22 mouse cellular contexts compared by ENCODE assay signal in the genomic region with DNA sequence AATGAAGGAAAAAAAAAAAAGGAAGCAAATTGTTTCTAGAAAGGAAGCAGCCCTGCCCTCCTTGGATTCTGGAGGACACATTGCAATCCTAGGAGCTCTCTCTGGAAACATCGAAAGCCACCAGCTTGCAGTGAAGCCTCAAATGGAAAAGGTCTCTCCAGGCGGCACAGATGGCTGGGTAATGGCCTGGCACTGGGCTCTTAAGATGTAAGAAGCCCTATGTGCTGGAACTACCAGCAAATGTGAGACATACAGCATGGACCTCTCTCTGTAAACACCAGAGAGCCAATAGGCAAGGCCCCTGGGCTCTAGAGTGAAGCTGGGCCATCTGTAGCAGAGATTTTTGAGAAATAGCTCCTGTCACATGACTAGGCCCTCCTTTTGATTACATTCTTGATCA. TPM values are rescaled to one million over a fixed set of nuclear protein-coding genes. Genes with fewer than 3 reads are reported as not detected.
DNase-seq lines count a peak whose midpoint lies in the region; ATAC-seq lines count a peak whose summit lies in the region.
"Had no signal": no experiment of that assay in that cellular context is flagged by ENCODE, and none has a peak within 500 bp of the region (broad histone marks: within the 10 kb centered on the region; RNA-seq: fewer than 3 reads in every experiment).

No protein-coding gene starts in this region.

- peaks cover 73% of the 10 kb centered on the region for H3K36me3 ChIP-seq in limb, embryonic 10.5 days

- H3K9me3 ChIP-seq in limb, embryonic 10.5 days (replicated peaks) = no peaks in the 10 kb centered on the region
- H3K9me3 ChIP-seq: embryonic facial prominence, embryonic 15.5 days; forebrain, embryonic 15.5 days; heart, embryonic 10.5 days had no signal

- DNase-seq in cerebellum, adult 11 months = peak; percentile 36
- peak; percentile 52 to 70 for DNase-seq in cerebellum, adult 18-20 months
- peak; percentile 74 for DNase-seq in cerebellum, adult 9-11 months
- DNase-seq in cerebellum, postnatal 36 days = peak; percentile 54
- DNase-seq in kidney, postnatal 10 days = no peak
- no peak for DNase-seq in limb, embryonic 10.5 days (ENCODE audit: low spot score)
- DNase-seq: adrenal gland, adult 2 months; adrenal gland, postnatal 25 days; embryo, embryonic 11 days; gastrocnemius, postnatal 36 days; heart, adult 18-20 months; heart, postnatal 10 days; heart, postnatal 4 days; kidney, adult 11 months had no signal

- H3K4me1 ChIP-seq in limb, embryonic 10.5 days = no peaks in the 10 kb centered on the region
- H3K4me1 ChIP-seq: embryonic facial prominence, embryonic 15.5 days; forebrain, embryonic 15.5 days; heart, embryonic 10.5 days; hindbrain, embryonic 12.5 days had no signal

- H3K27me3 ChIP-seq in limb, embryonic 10.5 days (ENCODE audit: low read depth, poor library complexity, severe bottlenecking) = no peaks in the 10 kb centered on the region
- H3K27me3 ChIP-seq: embryonic facial prominence, embryonic 15.5 days; forebrain, embryonic 15.5 days; hindbrain, embryonic 12.5 days had no signal

- H3K4me3 ChIP-seq in limb, embryonic 10.5 days = no peak overlapping the region
- H3K4me3 ChIP-seq: embryonic facial prominence, embryonic 15.5 days; erythroblast, embryonic 14.5 days; forebrain, embryonic 15.5 days; heart, embryonic 10.5 days; hindbrain, embryonic 12.5 days had no signal

- 95% methylated on average over 2 of the region's 2 CpGs for WGBS in limb, embryonic 10.5 days

- no peak for ATAC-seq in erythroid progenitor cell, adult 5-6 weeks (replicated peaks; ENCODE audit: low FRiP score, poor library complexity, severe bottlenecking)
- ATAC-seq: forebrain, embryonic 15.5 days; hindbrain, postnatal 0 days had no signal

- H3K27ac ChIP-seq in limb, embryonic 10.5 days = no peak overlapping the region
- H3K27ac ChIP-seq: embryonic facial prominence, embryonic 15.5 days; forebrain, embryonic 15.5 days; heart, embryonic 10.5 days; hindbrain, embryonic 12.5 days; hindbrain, postnatal 0 days had no signal

RNA-seq across cellular contexts. Expression of gene Scube2, which starts 24.8 kb away (rescaled TPM):
- total RNA-seq in erythroid progenitor cell, adult 5-6 weeks (2015; ENCODE audit: low replicate concordance) = not detected in 2 replicates
- total RNA-seq in erythroid progenitor cell, adult 5-6 weeks (2017; ENCODE audit: low replicate concordance) = not detected in 2 replicates
- 0.21 and 0.25 TPM in 2 replicates for polyA plus RNA-seq in limb, embryonic 10.5 days (2016; fragmentation: Nextera tagmentation; extraction: Ambion mirVana)
- total RNA-seq: common myeloid progenitor, adult 5-6 weeks had no signal
- polyA plus RNA-seq: erythroblast, embryonic 14.5 days had no signal

Comparison
In these comparisons a context has a peak if more than half of its experiments do, and no peak if none do; other contexts are left out.
1. DNase-seq: peak in cerebellum, adult 11 months (single experiment), cerebellum, adult 18-20 months (2 of 2), cerebellum, adult 9-11 months (single experiment) and cerebellum, postnatal 36 days (2 of 2); none in kidney, postnatal 10 days (single experiment) and limb, embryonic 10.5 days (single experiment).